Mouse (Mus musculus): ENCODE results near the gene Mybpc3. TPM values are rescaled to one million over a fixed set of nuclear protein-coding genes. Genes with fewer than 3 reads are reported as not detected.

The Mybpc3 gene
- polyA plus RNA-seq, 1 experiment from 2014 or later = not detected

- ATAC-seq (no peak), DNase-seq (ENCODE audit: low read depth, low spot score) (no peak)
- POLR2A ChIA-PET = no interaction called here
- peaks cover 14% of the 10 kb centered on the region for H3K27me3 ChIP-seq
- no peak for TF ChIP-seq CTCF (IDR thresholded peaks at IDR 0.05)
- in situ Hi-C loops (cut with MboI; ENCODE audit: low pct_unique_long_range_greater_than_20kb) = loop anchor here (10.0 kb wide), 1 partner anchor 366 kb away; no protein-coding TSS in a partner anchor
- CTCF ChIA-PET = no interaction called here
Observed at GRCm38 (mm10) chr2:91119061-91119460, 1.1 kb downstream of the Mybpc3 start.

GRCm38 (mm10) chr2:91119551-91119950 lies 1.6 kb downstream of the Mybpc3 start:
- POLR2A ChIA-PET = no interaction called here
- no peak for DNase-seq (ENCODE audit: low read depth, low spot score)

GRCm38 (mm10) chr2:91120261-91120671 lies 2.3 kb downstream of the Mybpc3 start:
- POLR2A ChIA-PET = no interaction called here
- CTCF ChIA-PET = no interaction called here
- H3K27me3 ChIP-seq = peaks cover 14% of the 10 kb centered on the region
- in situ Hi-C loops (cut with MboI; ENCODE audit: low pct_unique_long_range_greater_than_20kb) = no loop called here
- ATAC-seq = no peak
- DNase-seq (ENCODE audit: low read depth, low spot score) = no peak
- TF ChIP-seq CTCF (IDR thresholded peaks at IDR 0.05) = no peak

More at GRCm38 (mm10) chr2:91119551-91119950, 1.6 kb downstream of the Mybpc3 start:
- CTCF ChIA-PET = no interaction called here
- in situ Hi-C loops (cut with MboI; ENCODE audit: low pct_unique_long_range_greater_than_20kb) = loop anchor here (10.0 kb wide), 1 partner anchor 365 kb away; no protein-coding TSS in a partner anchor
- ATAC-seq = no peak
- TF ChIP-seq CTCF (IDR thresholded peaks at IDR 0.05) = no peak
- peaks cover 14% of the 10 kb centered on the region for H3K27me3 ChIP-seq

- CTCF ChIA-PET = no interaction called here
- no peak for TF ChIP-seq CTCF (IDR thresholded peaks at IDR 0.05)
- H3K27me3 ChIP-seq = peaks cover 14% of the 10 kb centered on the region
- in situ Hi-C loops (cut with MboI; ENCODE audit: low pct_unique_long_range_greater_than_20kb) = no loop called here
- ATAC-seq (no peak), DNase-seq (ENCODE audit: low read depth, low spot score) (no peak)
- POLR2A ChIA-PET = no interaction called here
Observed at GRCm38 (mm10) chr2:91121011-91121410, 3.1 kb downstream of the Mybpc3 start.

DNA sequence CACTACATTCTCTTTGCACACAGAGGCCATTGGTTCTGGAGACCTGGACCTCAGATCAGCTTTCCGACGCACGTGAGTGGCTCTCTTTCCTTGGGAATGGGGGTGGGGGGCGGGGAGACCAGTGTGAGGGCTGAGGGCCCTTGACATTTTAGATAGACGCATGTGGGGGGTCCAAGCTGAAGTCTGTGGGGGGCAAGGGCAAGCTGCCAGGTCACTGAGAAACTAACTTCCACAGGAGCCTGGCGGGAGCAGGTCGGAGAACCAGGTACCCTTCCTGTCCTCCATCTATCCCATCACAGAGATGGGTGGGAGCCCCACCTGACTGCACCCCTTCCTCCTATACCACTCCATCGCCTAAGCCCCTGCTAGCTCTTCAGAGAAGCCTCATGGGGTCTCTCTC lies 3.6 kb downstream of the Mybpc3 start:
- CTCF ChIA-PET = no interaction called here
- POLR2A ChIA-PET = no interaction called here
- ATAC-seq = no peak
- no peak for DNase-seq (ENCODE audit: low read depth, low spot score)
- TF ChIP-seq CTCF (IDR thresholded peaks at IDR 0.05) = no peak
- in situ Hi-C loops (cut with MboI; ENCODE audit: low pct_unique_long_range_greater_than_20kb) = no loop called here
- H3K27me3 ChIP-seq = peaks cover 14% of the 10 kb centered on the region

GRCm38 (mm10) chr2:91123521-91123920 lies 5.6 kb downstream of the Mybpc3 start:
- DNase-seq (ENCODE audit: low read depth, low spot score) = no peak
- H3K27me3 ChIP-seq = peaks cover 14% of the 10 kb centered on the region
- in situ Hi-C loops (cut with MboI; ENCODE audit: low pct_unique_long_range_greater_than_20kb) = no loop called here
- no peak for ATAC-seq
- TF ChIP-seq CTCF (IDR thresholded peaks at IDR 0.05) = no peak
- POLR2A ChIA-PET = no interaction called here
- CTCF ChIA-PET = interaction anchor here (1.0 kb wide), 1 partner anchor 8 kb away, joined by 3 read pairs; no protein-coding TSS in a partner anchor

- DNase-seq (ENCODE audit: low read depth, low spot score) (no peak), ATAC-seq (no peak)
- ChIA-PET POLR2A (no interaction called here), CTCF (no interaction called here)
- H3K27me3 ChIP-seq = peaks cover 12% of the 10 kb centered on the region
- in situ Hi-C loops (cut with MboI; ENCODE audit: low pct_unique_long_range_greater_than_20kb) = no loop called here
- TF ChIP-seq CTCF (IDR thresholded peaks at IDR 0.05) = no peak
Observed at GRCm38 (mm10) chr2:91125101-91125500, 7.2 kb downstream of the Mybpc3 start.

DNA sequence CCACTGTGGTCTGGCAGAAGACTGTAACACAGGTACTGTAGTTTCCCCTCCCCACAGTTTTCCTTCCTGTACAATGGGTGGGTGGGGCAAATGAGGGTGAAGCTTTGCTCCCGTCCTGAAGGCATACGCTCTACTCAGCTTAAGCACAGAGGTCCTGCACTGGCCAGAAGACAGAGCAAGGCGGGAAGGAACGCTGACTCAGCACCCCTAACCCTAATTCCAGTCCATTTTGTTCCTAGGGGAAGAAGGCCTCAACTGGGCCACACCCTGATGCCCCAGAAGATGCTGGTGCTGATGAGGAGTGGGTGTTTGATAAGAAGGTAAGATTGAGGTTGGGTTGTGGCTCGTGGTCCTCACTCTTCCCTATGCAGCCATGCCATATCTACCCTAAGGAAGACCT lies 10.8 kb downstream of the Mybpc3 start:
- CTCF ChIA-PET = no interaction called here
- ATAC-seq = no peak
- in situ Hi-C loops (cut with MboI; ENCODE audit: low pct_unique_long_range_greater_than_20kb) = no loop called here

DNA sequence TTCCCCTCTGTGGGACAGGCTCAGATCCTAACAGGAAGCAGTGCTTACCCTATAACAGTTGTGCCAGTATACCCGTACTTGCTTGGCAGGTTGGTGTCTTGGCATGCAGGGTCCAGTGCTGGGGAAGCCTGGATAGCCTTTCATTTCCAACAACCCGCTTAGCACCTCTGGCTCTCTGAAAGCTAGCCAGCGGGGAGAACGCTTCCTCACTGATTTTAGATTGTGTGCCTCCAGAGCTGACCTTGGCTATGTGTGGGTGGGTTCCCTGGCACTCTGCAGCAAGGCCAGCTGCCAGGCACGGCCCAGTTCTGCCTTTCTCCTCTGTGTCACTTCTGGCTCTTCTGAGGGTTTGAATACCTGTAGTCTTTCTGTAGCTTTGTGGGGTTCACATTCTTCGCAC lies 12.2 kb downstream of the Mybpc3 start:
- no peak for TF ChIP-seq CTCF (IDR thresholded peaks at IDR 0.05)
- ChIA-PET CTCF (no interaction called here), POLR2A (no interaction called here)
- DNase-seq (ENCODE audit: low read depth, low spot score) = no peak
- H3K27me3 ChIP-seq = no peaks in the 10 kb centered on the region
- no peak for ATAC-seq
- in situ Hi-C loops (cut with MboI; ENCODE audit: low pct_unique_long_range_greater_than_20kb) = no loop called here

More for the DNA sequence above, 10.8 kb downstream of the Mybpc3 start:
- no peaks in the 10 kb centered on the region for H3K27me3 ChIP-seq
- TF ChIP-seq CTCF (IDR thresholded peaks at IDR 0.05) = no peak
- POLR2A ChIA-PET = no interaction called here
- DNase-seq (ENCODE audit: low read depth, low spot score) = no peak

GRCm38 (mm10) chr2:91131251-91131650 lies 13.3 kb downstream of the Mybpc3 start:
- no peaks in the 10 kb centered on the region for H3K27me3 ChIP-seq
- ATAC-seq (no peak), DNase-seq (ENCODE audit: low read depth, low spot score) (no peak)
- POLR2A ChIA-PET = interaction anchor here (0.5 kb wide), 1 partner anchor 50 kb away, joined by 3 read pairs; no protein-coding TSS in a partner anchor
- in situ Hi-C loops (cut with MboI; ENCODE audit: low pct_unique_long_range_greater_than_20kb) = no loop called here
- CTCF ChIA-PET = interaction anchor here (1.7 kb wide), 1 partner anchor 9 kb away, joined by 3 read pairs; no protein-coding TSS in a partner anchor
- no peak for TF ChIP-seq CTCF (IDR thresholded peaks at IDR 0.05)

DNA sequence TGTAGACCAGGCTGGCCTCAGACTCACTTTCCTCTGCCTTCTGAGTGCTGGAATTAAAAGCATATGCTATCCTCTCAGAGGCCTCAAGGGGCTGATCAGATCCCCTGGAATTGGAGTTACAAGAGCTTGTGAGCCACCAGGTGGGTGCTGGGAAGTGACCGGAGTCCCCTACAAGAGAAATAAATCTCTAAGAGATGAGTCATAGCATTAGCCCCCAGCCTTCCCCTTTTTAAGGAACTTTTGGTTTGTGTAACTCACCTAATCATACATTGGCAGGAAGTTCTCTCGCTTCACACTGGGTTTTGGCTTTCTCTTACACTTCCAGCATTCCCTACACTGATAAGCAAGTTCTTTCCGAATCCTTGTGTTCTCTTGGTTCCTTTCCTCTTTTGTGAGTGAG lies 14.1 kb downstream of the Mybpc3 start:
- DNase-seq (ENCODE audit: low read depth, low spot score) (no peak), ATAC-seq (no peak)
- ChIA-PET CTCF (interaction anchor here (1.7 kb wide), 1 partner anchor 8 kb away, joined by 3 read pairs; no protein-coding TSS in a partner anchor), POLR2A (interaction anchor here (0.5 kb wide), 1 partner anchor 50 kb away, joined by 3 read pairs; no protein-coding TSS in a partner anchor)
- in situ Hi-C loops (cut with MboI; ENCODE audit: low pct_unique_long_range_greater_than_20kb) = no loop called here
- H3K27me3 ChIP-seq = no peaks in the 10 kb centered on the region
- no peak for TF ChIP-seq CTCF (IDR thresholded peaks at IDR 0.05)
